Mouse (Mus musculus) heart, postnatal 0 days (tissue): ENCODE measurements at regions not wholly inside any gene's neighbourhood (a gene's known extent, or its start where the extent isn't known, plus 50 kb on each side); places are given as distances from the start of the nearest gene placed in this dataset.

Experiments used
- CTCF ChIP-seq: IDR thresholded peaks from 2 replicates; pipeline ENCODE4 v1.5.1; 2016; ENCODE audit warnings: antibody characterized with exemption, control low read depth, low read depth
- EP300 ChIP-seq: IDR thresholded peaks from 2 replicates; pipeline ENCODE4 v1.6.1; 2016; ENCODE audit warnings: antibody characterized with exemption, low read depth

GRCm38 (mm10) chr15:59828421-59828820 is 188.0 kb downstream of the 4933412E24Rik start:
- peak; percentile 86 for TF ChIP-seq CTCF
- no peak for TF ChIP-seq EP300
